Mouse (Mus musculus) neural tube, embryonic 12.5 days (tissue): ENCODE data around the gene Plcd3. TPM values are rescaled to one million over a fixed set of nuclear protein-coding genes. Genes with fewer than 3 reads are reported as not detected.

Experiments used
- ATAC-seq: fragments of 200-750 bp; cut with Nextera tagmentation; 2 replicates; pipeline ENCODE4 v1.8.0; 2017; ENCODE audit warnings: low read depth, mild to moderate bottlenecking, moderate TSS enrichment, moderate library complexity; ENCODE audit not compliant: low FRiP score
- H3K27ac ChIP-seq: fragments of 300-500 bp; sonication (generic); 2 replicates; pipeline ENCODE4 v1.5.1; 2016
- H3K27me3 ChIP-seq: fragments of 300-500 bp; sonication (generic); replicated peaks from 2 replicates; pipeline ENCODE4 v1.6.1; 2016; ENCODE audit warnings: mild to moderate bottlenecking
- H3K36me3 ChIP-seq: fragments of 300-500 bp; sonication (generic); 2 replicates; pipeline ENCODE4 v1.6.1; 2016; ENCODE audit warnings: mild to moderate bottlenecking
- H3K4me1 ChIP-seq: fragments of 300-500 bp; sonication (generic); 2 replicates; pipeline ENCODE4 v1.6.1; 2016
- H3K4me2 ChIP-seq: fragments of 300-500 bp; sonication (generic); replicated peaks from 2 replicates; pipeline ENCODE4 v1.6.1; 2016; ENCODE audit warnings: mild to moderate bottlenecking
- H3K4me3 ChIP-seq: fragments of 300-500 bp; sonication (generic); 2 replicates; pipeline ENCODE4 v1.5.1; 2016
- H3K9ac ChIP-seq: fragments of 300-500 bp; sonication (generic); 2 replicates; pipeline ENCODE4 v1.6.1; 2016; ENCODE audit warnings: mild to moderate bottlenecking
- H3K9me3 ChIP-seq: fragments of 300-500 bp; sonication (generic); 2 replicates; pipeline ENCODE4 v1.6.1; 2016; ENCODE audit warnings: mild to moderate bottlenecking
- WGBS: fragments of 180-500 bp; shearing (Covaris S2); methylation state at CpG from one replicate; pipeline ENCODE4 v1.1.7; 2016; 5-methylcytosine and 5-hydroxymethylcytosine counted together
- polyA plus RNA-seq: library from polyadenylated mRNA; unstranded; fragments of >200 nt; fragmentation: Nextera tagmentation; extraction: Ambion mirVana; gene quantifications from 2 replicates; pipeline ENCODE4 v1.2.1, GENCODE M21; 2016

Gene Plcd3
- polyA plus RNA-seq, 1 experiment from 2014 or later: 1.1 TPM

- no peak for ATAC-seq
- WGBS: 95% methylated on average over 2 of the region's 2 CpGs
- no peak overlapping the region for H3K27ac ChIP-seq
- no peaks in the 10 kb centered on the region; the same call in 1 of the 2 replicates for H3K4me1 ChIP-seq
- no peaks in the 10 kb centered on the region for H3K9me3 ChIP-seq
- no peaks in the 10 kb centered on the region for H3K27me3 ChIP-seq
- peaks cover 62% of the 10 kb centered on the region for H3K36me3 ChIP-seq
- H3K4me2 ChIP-seq: no peak overlapping the region
- no peak overlapping the region for H3K9ac ChIP-seq
- H3K4me3 ChIP-seq: no peak overlapping the region
Observed at GRCm38 (mm10) chr11:103069731-103070130, 31.7 kb downstream of the Plcd3 start.

DNA sequence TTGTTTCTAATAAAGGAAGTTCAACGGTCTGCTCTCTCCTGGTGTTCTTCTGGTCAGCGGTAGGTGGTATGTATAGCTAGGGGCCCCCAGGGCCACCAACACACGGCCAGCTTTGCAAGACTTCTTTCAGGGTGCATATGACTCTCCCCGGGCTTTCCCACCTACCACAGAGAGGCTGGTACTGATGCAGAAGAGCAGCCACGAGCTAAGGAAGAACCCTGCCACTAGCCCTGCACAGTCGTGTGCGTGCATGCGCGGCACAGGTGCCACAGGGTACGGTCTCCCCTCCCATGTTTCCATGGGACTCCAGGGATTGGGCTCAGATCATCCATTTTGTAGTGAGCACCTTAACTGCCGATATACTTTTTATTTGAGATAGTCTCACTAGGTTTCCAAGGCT lies 32.6 kb downstream of the Plcd3 start:
- Histone ChIP-seq H3K4me2 (no peak overlapping the region), H3K9me3 (no peaks in the 10 kb centered on the region), H3K4me3 (no peak overlapping the region), H3K27ac (no peak overlapping the region), H3K36me3 (peaks cover 70% of the 10 kb centered on the region), H3K9ac (no peak overlapping the region), H3K27me3 (no peaks in the 10 kb centered on the region), H3K4me1 (no peaks in the 10 kb centered on the region)
- no peak for ATAC-seq
- WGBS: 92% methylated on average over 11 of the region's 11 CpGs

DNA sequence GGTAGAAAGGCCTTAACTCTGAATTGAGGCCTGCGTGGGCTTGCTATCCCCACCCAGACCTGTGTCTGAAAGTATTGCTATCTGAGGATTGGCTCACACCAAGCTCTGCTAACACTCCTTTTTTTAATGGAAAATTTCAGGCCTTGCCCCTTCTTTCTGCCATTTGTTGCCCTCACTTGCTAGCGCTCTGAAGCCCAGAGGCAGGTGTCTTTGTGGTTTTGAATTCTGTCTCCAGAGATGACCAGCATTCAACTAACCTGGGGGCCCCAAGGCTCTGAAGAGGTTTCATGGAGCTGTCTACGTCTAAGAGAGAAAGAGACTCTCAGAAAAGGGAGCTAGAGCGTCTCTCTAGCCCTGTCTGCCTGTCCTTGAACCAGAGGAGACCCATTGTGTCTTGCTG lies 33.2 kb downstream of the Plcd3 start:
- no peaks in the 10 kb centered on the region for H3K9me3 ChIP-seq
- no peaks in the 10 kb centered on the region for H3K27me3 ChIP-seq
- no peak for ATAC-seq
- H3K4me2 ChIP-seq: no peak overlapping the region
- H3K4me3 ChIP-seq: no peak overlapping the region
- peaks cover 77% of the 10 kb centered on the region for H3K36me3 ChIP-seq
- 92% methylated on average over 4 of the region's 4 CpGs for WGBS
- H3K4me1 ChIP-seq: no peaks in the 10 kb centered on the region
- H3K9ac ChIP-seq: no peak overlapping the region
- H3K27ac ChIP-seq: no peak overlapping the region

DNA sequence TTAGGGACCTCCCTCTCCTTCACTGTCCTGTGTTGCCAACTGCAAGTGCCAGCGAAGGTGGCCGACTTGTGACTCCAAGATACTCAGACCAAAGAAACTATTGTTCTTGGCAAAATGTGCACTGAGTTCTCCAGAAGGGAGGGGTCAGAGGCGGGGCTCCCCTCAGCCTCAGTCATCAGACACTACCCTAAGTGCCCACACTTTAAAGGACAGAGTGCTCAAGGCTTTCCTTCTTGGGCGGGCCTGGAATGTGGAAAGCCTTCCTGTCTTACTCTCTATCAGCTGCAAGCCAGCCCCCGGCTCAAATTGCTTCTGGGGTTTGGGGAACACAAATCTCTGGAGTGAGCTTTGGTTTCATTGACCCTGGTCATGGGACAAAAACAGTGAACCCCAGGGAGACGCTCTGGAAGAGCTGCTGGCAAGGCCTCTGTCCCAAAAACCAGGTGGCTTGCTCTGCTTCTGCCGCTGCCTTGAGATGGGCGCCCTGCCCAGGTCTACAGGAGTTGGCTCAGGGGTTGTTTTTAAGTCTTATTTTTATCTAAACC lies 33.9 kb downstream of the Plcd3 start:
- no peak for ATAC-seq
- 84% methylated on average over 8 of the region's 8 CpGs for WGBS
- H3K4me2 ChIP-seq: no peak overlapping the region

GRCm38 (mm10) chr11:103067051-103067361 lies 34.5 kb downstream of the Plcd3 start:
- no peak for ATAC-seq
- Histone ChIP-seq H3K4me3 (no peak overlapping the region), H3K4me2 (no peak overlapping the region), H3K4me1 (no peaks in the 10 kb centered on the region), H3K9ac (no peak overlapping the region), H3K27ac (no peak overlapping the region), H3K27me3 (no peaks in the 10 kb centered on the region), H3K36me3 (peaks cover 83% of the 10 kb centered on the region), H3K9me3 (no peaks in the 10 kb centered on the region)
- WGBS: 95% methylated on average over 6 of the region's 6 CpGs

More for the DNA sequence above, 33.9 kb downstream of the Plcd3 start:
- Histone ChIP-seq H3K9me3 (no peaks in the 10 kb centered on the region), H3K36me3 (peaks cover 81% of the 10 kb centered on the region), H3K9ac (no peak overlapping the region), H3K4me3 (no peak overlapping the region), H3K27ac (no peak overlapping the region), H3K27me3 (no peaks in the 10 kb centered on the region), H3K4me1 (no peaks in the 10 kb centered on the region)

DNA sequence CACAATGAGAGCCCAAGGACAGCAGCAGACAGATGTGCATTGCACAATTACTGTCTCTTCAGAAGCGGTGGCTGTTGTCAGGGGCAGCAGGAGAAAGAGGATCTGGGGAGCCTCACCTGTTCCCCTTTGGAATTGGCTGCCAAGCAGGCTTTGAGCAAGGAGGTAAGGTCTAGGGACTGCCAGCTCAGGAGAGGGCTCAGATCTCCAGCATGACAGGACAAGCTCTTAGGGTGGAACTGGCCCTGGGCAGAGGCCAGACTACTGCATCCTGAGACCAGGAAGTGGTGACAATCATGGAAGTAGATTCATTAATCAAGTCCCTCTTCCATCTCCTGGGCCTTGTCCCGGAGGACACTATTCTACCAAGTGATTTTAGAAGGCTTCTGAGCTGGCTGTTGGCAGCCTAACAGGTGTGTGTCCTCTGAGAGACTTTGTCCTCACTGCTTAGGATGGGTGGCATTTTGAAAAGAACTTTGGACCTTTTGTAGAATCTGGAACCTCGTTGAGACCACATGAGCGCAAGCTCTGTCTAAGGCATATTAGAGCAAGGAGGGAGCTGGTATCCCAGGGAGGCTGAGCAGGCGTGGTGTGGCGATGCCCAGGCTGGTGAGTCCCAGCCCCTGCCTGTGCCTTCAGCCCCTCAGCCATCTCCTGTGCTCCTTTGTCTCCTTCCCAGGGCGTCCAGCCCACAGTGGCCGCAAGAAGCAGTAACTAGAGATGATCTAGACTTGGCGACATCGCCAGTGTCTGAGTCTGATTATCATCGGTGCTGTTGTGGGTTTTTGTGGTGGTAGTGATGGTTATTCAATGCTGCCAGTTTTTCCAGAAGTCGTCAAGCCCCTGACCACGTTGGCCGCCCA lies 35.0 kb downstream of the Plcd3 start:
- Histone ChIP-seq H3K9ac (no peak overlapping the region), H3K36me3 (peaks cover 88% of the 10 kb centered on the region), H3K27ac (no peak overlapping the region), H3K9me3 (no peaks in the 10 kb centered on the region), H3K4me2 (no peak overlapping the region), H3K4me1 (no peaks in the 10 kb centered on the region), H3K4me3 (no peak overlapping the region), H3K27me3 (no peaks in the 10 kb centered on the region)
- 95% methylated on average over 14 of the region's 14 CpGs for WGBS
- no peak for ATAC-seq

- Histone ChIP-seq H3K9ac (no peak overlapping the region), H3K27ac (no peak overlapping the region), H3K36me3 (peaks cover 77% of the 10 kb centered on the region), H3K4me3 (no peak overlapping the region), H3K9me3 (no peaks in the 10 kb centered on the region), H3K4me1 (no peaks in the 10 kb centered on the region), H3K27me3 (no peaks in the 10 kb centered on the region), H3K4me2 (no peak overlapping the region)
- WGBS: 76% methylated on average over 3 of the region's 3 CpGs
- no peak for ATAC-seq
Observed at GRCm38 (mm10) chr11:103058499-103059085, 42.9 kb downstream of the Plcd3 start.

- Histone ChIP-seq H3K27ac (no peak overlapping the region), H3K4me3 (no peak overlapping the region), H3K27me3 (no peaks in the 10 kb centered on the region), H3K4me1 (no peaks in the 10 kb centered on the region), H3K4me2 (no peak overlapping the region), H3K36me3 (peaks cover 83% of the 10 kb centered on the region), H3K9me3 (no peaks in the 10 kb centered on the region), H3K9ac (no peak overlapping the region)
- ATAC-seq: no peak
- 97% methylated on average over 7 of the region's 7 CpGs for WGBS
Observed at GRCm38 (mm10) chr11:103056636-103057035, 44.8 kb downstream of the Plcd3 start.

- no peak overlapping the region for H3K27ac ChIP-seq
- no peaks in the 10 kb centered on the region for H3K27me3 ChIP-seq
- H3K9ac ChIP-seq: no peak overlapping the region
- no peak overlapping the region for H3K4me3 ChIP-seq
- H3K4me1 ChIP-seq: no peaks in the 10 kb centered on the region
- H3K4me2 ChIP-seq: no peak overlapping the region
- 42% methylated on average over 6 of the region's 6 CpGs for WGBS
- peaks cover 85% of the 10 kb centered on the region for H3K36me3 ChIP-seq
- no peaks in the 10 kb centered on the region for H3K9me3 ChIP-seq
- no peak for ATAC-seq
Observed at GRCm38 (mm10) chr11:103054798-103055197, 46.7 kb downstream of the Plcd3 start.

GRCm38 (mm10) chr11:103053191-103054076 lies 48.0 kb downstream of the Plcd3 start:
- Histone ChIP-seq H3K27ac (no peak overlapping the region), H3K4me3 (no peak overlapping the region), H3K27me3 (no peaks in the 10 kb centered on the region), H3K9ac (no peak overlapping the region), H3K36me3 (peaks cover 75% of the 10 kb centered on the region), H3K4me1 (no peaks in the 10 kb centered on the region), H3K4me2 (no peak overlapping the region), H3K9me3 (no peaks in the 10 kb centered on the region)
- no peak for ATAC-seq
- WGBS: 92% methylated on average over 18 of the region's 18 CpGs

DNA sequence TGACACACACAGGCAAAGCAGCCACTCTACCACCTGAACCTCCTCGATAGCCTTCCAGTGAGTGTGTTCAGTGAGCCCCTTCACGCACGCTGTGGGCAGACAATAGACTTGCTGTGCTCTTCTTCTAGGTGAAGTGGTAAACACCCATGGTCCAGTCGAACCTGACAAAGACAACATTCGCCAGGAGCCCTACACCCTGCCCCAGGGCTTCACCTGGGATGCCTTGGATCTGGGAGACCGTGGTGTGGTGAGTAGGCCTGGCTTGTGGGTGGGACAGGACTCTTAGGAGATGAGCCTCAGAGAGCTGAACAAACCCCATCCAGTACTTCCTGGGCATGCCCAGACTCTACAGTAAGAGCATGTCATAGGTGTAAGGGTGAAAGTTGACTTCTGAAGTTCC lies 49.4 kb downstream of the Plcd3 start:
- no peak for ATAC-seq
- Histone ChIP-seq H3K27me3 (no peaks in the 10 kb centered on the region), H3K4me3 (no peak overlapping the region), H3K27ac (no peak overlapping the region), H3K36me3 (peaks cover 68% of the 10 kb centered on the region), H3K9me3 (no peaks in the 10 kb centered on the region), H3K4me2 (no peak overlapping the region), H3K4me1 (no peaks in the 10 kb centered on the region), H3K9ac (no peak overlapping the region)
- 94% methylated on average over 6 of the region's 6 CpGs for WGBS

- H3K4me1 ChIP-seq: no peaks in the 10 kb centered on the region
- WGBS: 81% methylated on average over 8 of the region's 8 CpGs
- no peak for ATAC-seq
- H3K36me3 ChIP-seq: peaks cover 65% of the 10 kb centered on the region
- no peak overlapping the region for H3K4me2 ChIP-seq
- no peak overlapping the region for H3K27ac ChIP-seq
- H3K9ac ChIP-seq: no peak overlapping the region
- H3K27me3 ChIP-seq: no peaks in the 10 kb centered on the region
- no peaks in the 10 kb centered on the region for H3K9me3 ChIP-seq
- no peak overlapping the region for H3K4me3 ChIP-seq
Observed at GRCm38 (mm10) chr11:103051249-103051691, 50.2 kb downstream of the Plcd3 start.
